Mouse (Mus musculus): ENCODE measurements around the gene Rasgrf2.

- TF ChIP-seq CTCF (conservative IDR thresholded peaks at IDR 0.05; ENCODE audit: insufficient read depth, insufficient read length, low read depth, low read length): no peak
- TF ChIP-seq POLR2A (IDR thresholded peaks at IDR 0.05; ENCODE audit: low read depth, low read length): no peak
Measured at GRCm38 (mm10) chr13:92119623-92120022, 11.8 kb downstream of the Rasgrf2 start.
